Mouse (Mus musculus) liver, postnatal 0 days (tissue): Measurements from ENCODE around the gene Rprd1b. TPM values are rescaled to one million over a fixed set of nuclear protein-coding genes. Genes with fewer than 3 reads are reported as not detected.

Experiments
- ATAC-seq: fragments of 200-750 bp; cut with Nextera tagmentation; 2 replicates; pipeline ENCODE4 v1.8.0; 2017; ENCODE audit warnings: mild to moderate bottlenecking, moderate library complexity
- DNase-seq: peaks from one replicate; pipeline ENCODE4 v3.0.0-alpha.2; 2016
- H3K27ac ChIP-seq: fragments of 300-500 bp; sonication (generic); 2 replicates; pipeline ENCODE4 v1.5.1; 2014; ENCODE audit warnings: antibody characterized with exemption, moderate library complexity, mild to moderate bottlenecking, low read depth
- H3K27me3 ChIP-seq: fragments of 300-500 bp; sonication (generic); 2 replicates; pipeline ENCODE4 v1.6.1; 2014; ENCODE audit warnings: low read length, control low read depth, mixed read lengths; ENCODE audit not compliant: insufficient read depth
- H3K36me3 ChIP-seq: fragments of 300-500 bp; sonication (generic); replicated peaks from 2 replicates; pipeline ENCODE4 v1.6.1; 2014; ENCODE audit warnings: mild to moderate bottlenecking, control low read depth, low read length, moderate library complexity, mixed read lengths; ENCODE audit not compliant: insufficient read depth
- H3K4me1 ChIP-seq: fragments of 300-500 bp; sonication (generic); 2 replicates; pipeline ENCODE4 v1.6.1; 2014; ENCODE audit warnings: antibody characterized with exemption, mild to moderate bottlenecking, control low read depth; ENCODE audit not compliant: insufficient read depth
- H3K4me2 ChIP-seq: fragments of 300-500 bp; sonication (generic); 2 replicates; pipeline ENCODE4 v1.6.1; 2014; ENCODE audit warnings: low read depth, mild to moderate bottlenecking, low read length, moderate library complexity, mixed read lengths
- H3K4me3 ChIP-seq: fragments of 300-500 bp; sonication (generic); 2 replicates; pipeline ENCODE4 v1.5.1; 2014; ENCODE audit warnings: low read depth, low read length
- H3K9ac ChIP-seq: fragments of 300-500 bp; sonication (generic); replicated peaks from 2 replicates; pipeline ENCODE4 v1.6.1; 2014; ENCODE audit warnings: mild to moderate bottlenecking, moderate library complexity
- H3K9me3 ChIP-seq: fragments of 300-500 bp; sonication (generic); 2 replicates; pipeline ENCODE4 v1.6.1; 2016; ENCODE audit warnings: mild to moderate bottlenecking, control low read depth, low read length, mixed read lengths
- CTCF ChIP-seq: sonication (generic); IDR thresholded peaks from 2 replicates; pipeline ENCODE4 v1.5.1; 2016; ENCODE audit warnings: antibody characterized with exemption, low read depth
- EP300 ChIP-seq: IDR thresholded peaks from 2 replicates; pipeline ENCODE4 v1.6.1; 2016; ENCODE audit warnings: antibody characterized with exemption, low read depth, mild to moderate bottlenecking
- WGBS: fragments of 180-500 bp; shearing (Covaris S2); extraction: QIAGEN DNeasy Blood & Tissue Kit; methylation state at CpG from one replicate; pipeline ENCODE4 v1.1.7; 2014; ENCODE audit not compliant: insufficient replicate concordance; 5-methylcytosine and 5-hydroxymethylcytosine counted together
- polyA plus RNA-seq: library from polyadenylated mRNA; unstranded; fragments of >200 nt; fragmentation: Nextera tagmentation; extraction: Ambion mirVana; gene quantifications from 2 replicates; pipeline ENCODE4 v1.2.1, GENCODE M21; 2015

Gene Rprd1b
- polyA plus RNA-seq, 1 experiment from 2014 or later: 17.4 TPM

DNA sequence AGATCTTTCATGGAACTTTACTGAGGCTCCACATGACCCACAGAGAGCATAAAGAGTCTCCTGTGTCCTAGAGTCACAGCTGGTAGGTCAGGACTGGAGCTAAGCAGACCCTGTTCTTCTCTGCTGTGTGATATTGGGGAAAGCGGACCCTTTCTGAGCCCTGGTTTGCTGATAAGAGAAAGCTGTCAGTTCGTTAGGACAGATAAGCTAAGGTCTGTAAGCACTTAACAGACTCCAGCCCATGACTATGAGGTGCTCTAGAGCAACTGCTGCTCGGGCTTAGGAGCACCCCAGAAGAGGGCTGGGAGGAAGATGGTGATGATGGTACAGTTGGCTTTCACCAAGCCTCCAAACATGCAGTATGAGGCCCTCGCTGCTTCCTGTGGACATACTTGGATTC lies 90.8 kb downstream of the Rprd1b start:
- H3K4me1 ChIP-seq: peaks cover 17% of the 10 kb centered on the region
- peaks cover 62% of the 10 kb centered on the region for H3K36me3 ChIP-seq

DNA sequence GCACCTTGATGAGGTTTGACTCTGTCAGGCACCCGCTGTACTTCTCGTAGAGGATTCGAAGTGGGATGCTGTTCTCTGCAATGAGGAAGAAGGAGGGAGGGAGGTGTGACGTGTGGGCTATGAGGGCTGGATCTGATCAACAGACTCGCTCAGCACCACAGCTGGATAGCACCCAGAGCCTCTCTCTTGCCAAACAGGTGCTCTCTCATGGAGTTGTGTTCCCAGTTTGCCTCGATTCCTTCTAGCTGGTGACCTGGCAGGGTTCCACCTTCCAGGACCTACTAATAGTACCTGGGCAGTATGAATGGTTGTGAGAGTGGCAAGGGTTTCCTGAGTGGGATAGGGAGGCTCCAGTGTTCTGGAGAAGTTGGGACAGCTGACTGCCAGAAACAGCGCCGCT lies 91.9 kb downstream of the Rprd1b start:
- no peak for ATAC-seq
- TF ChIP-seq EP300 (no peak), CTCF (no peak)

More for the DNA sequence above, 90.8 kb downstream of the Rprd1b start:
- H3K4me3 ChIP-seq: no peak overlapping the region
- no peak overlapping the region for H3K4me2 ChIP-seq
- H3K9me3 ChIP-seq: no peaks in the 10 kb centered on the region
- 55% methylated on average over 4 of the region's 4 CpGs for WGBS
- H3K9ac ChIP-seq: no peak overlapping the region
- TF ChIP-seq EP300 (no peak), CTCF (no peak)
- no peak for ATAC-seq
- H3K27me3 ChIP-seq: no peaks in the 10 kb centered on the region
- H3K27ac ChIP-seq: no peak overlapping the region
- DNase-seq: no peak

DNA sequence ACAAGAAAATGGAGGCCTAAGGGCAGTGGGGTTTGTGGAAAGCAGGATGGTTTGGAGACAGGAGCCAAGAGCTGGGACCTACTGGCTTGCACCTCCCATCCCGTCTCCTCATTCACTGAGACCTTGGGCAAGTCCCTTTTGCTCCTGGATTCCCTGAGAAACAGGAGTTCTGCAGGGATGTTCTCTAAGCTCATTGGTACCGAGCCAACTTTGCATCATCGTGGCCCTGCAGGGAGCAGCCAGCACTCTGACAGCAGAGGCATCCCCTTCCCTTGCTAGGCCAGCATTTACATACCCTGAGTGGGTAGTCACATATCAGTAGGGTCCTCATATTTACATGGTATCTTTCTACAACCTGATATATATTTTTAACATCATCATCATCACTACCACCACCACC lies 92.6 kb downstream of the Rprd1b start:
- TF ChIP-seq CTCF: no peak
- no peak for TF ChIP-seq EP300
- no peaks in the 10 kb centered on the region for H3K27me3 ChIP-seq
- peaks cover 11% of the 10 kb centered on the region for H3K4me1 ChIP-seq
- DNase-seq (no peak), ATAC-seq (no peak)
- H3K9me3 ChIP-seq: no peaks in the 10 kb centered on the region
- H3K9ac ChIP-seq: no peak overlapping the region
- no peak overlapping the region for H3K4me2 ChIP-seq
- 88% methylated on average over 3 of the region's 3 CpGs for WGBS
- no peak overlapping the region for H3K27ac ChIP-seq
- H3K36me3 ChIP-seq: peaks cover 77% of the 10 kb centered on the region
- H3K4me3 ChIP-seq: no peak overlapping the region

More for the DNA sequence above, 91.9 kb downstream of the Rprd1b start:
- no peak overlapping the region for H3K4me2 ChIP-seq
- no peak overlapping the region for H3K9ac ChIP-seq
- DNase-seq: no peak
- no peaks in the 10 kb centered on the region for H3K27me3 ChIP-seq
- H3K27ac ChIP-seq: no peak overlapping the region
- peaks cover 70% of the 10 kb centered on the region for H3K36me3 ChIP-seq
- H3K9me3 ChIP-seq: no peaks in the 10 kb centered on the region
- 82% methylated on average over 8 of the region's 8 CpGs for WGBS
- no peak overlapping the region for H3K4me3 ChIP-seq
- H3K4me1 ChIP-seq: peaks cover 11% of the 10 kb centered on the region

- no peak overlapping the region; the same call in 1 of the 2 replicates for H3K27ac ChIP-seq
- ATAC-seq: peak; percentile 40; the same call in 1 of the 2 replicates
- no peaks in the 10 kb centered on the region for H3K27me3 ChIP-seq
- peak; percentile 72 for DNase-seq
- TF ChIP-seq EP300 (no peak), CTCF (no peak)
- WGBS: 54% methylated on average over 11 of the region's 12 CpGs
- peaks cover 8% of the 10 kb centered on the region for H3K4me1 ChIP-seq
- no peak overlapping the region for H3K4me2 ChIP-seq
- H3K36me3 ChIP-seq: peaks cover 78% of the 10 kb centered on the region
- H3K9me3 ChIP-seq: no peaks in the 10 kb centered on the region
- H3K9ac ChIP-seq: 0 out of 2 replicates have a peak overlapping the region, but pooled peaks have one; percentile 26
- H3K4me3 ChIP-seq: no peak overlapping the region
Observed at GRCm38 (mm10) chr2:158121645-158122326, 93.5 kb downstream of the Rprd1b start.

DNA sequence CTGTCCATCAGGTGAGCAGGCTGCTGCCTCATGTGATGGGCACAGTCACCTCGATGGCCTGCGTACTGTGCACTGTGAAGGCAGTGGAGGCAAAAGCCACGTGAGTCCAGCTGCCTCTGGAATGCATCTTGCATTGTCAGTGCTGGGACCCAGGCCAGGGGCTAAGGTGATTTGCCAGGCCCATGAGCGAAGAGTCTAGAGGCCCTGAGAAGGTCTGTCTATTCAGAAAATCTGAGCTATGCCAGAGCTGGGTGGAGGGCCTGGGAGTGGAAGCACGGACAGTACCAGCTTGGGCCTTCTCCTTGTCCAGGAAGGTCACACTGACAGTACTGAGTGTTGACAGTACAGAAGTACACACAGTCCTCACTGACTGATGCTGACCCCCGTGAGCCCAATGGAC lies 94.5 kb downstream of the Rprd1b start:
- no peaks in the 10 kb centered on the region for H3K27me3 ChIP-seq
- H3K4me2 ChIP-seq: no peak overlapping the region
- 83% methylated on average over 6 of the region's 6 CpGs for WGBS
- TF ChIP-seq CTCF (no peak), EP300 (no peak)
- H3K9me3 ChIP-seq: no peaks in the 10 kb centered on the region
- ATAC-seq (no peak), DNase-seq (no peak)
- H3K9ac ChIP-seq: no peak overlapping the region
- H3K4me1 ChIP-seq: peaks cover 8% of the 10 kb centered on the region
- H3K27ac ChIP-seq: no peak overlapping the region
- H3K4me3 ChIP-seq: no peak overlapping the region
- H3K36me3 ChIP-seq: peaks cover 78% of the 10 kb centered on the region

GRCm38 (mm10) chr2:158127245-158127644 lies 98.9 kb downstream of the Rprd1b start:
- Histone ChIP-seq H3K4me1 (peaks cover 15% of the 10 kb centered on the region), H3K4me2 (no peak overlapping the region), H3K9me3 (no peaks in the 10 kb centered on the region), H3K9ac (no peak overlapping the region), H3K4me3 (no peak overlapping the region), H3K27me3 (no peaks in the 10 kb centered on the region), H3K27ac (no peak overlapping the region), H3K36me3 (peaks cover 80% of the 10 kb centered on the region)
- no peak for ATAC-seq
- 88% methylated on average over 6 of the region's 6 CpGs for WGBS
- no peak for DNase-seq
- TF ChIP-seq EP300 (no peak), CTCF (no peak)
